Mouse (Mus musculus) testis, adult 2 months (tissue): ENCODE results near the gene Tmprss13.

Experiments
- CTCF ChIP-seq: fragments of 200-500 bp; IDR thresholded peaks from 2 replicates; pipeline ENCODE4 v1.5.1; 2012; ENCODE audit warnings: low read depth, mild to moderate bottlenecking, inconsistent platforms, low read length, moderate library complexity; ENCODE audit not compliant: control insufficient read depth, insufficient read depth, insufficient replicate concordance
- POLR2A ChIP-seq: fragments of 200-500 bp; IDR thresholded peaks from 2 replicates; pipeline ENCODE4 v1.6.1; 2012; ENCODE audit warnings: low read depth, mild to moderate bottlenecking, inconsistent platforms, low read length, moderate library complexity; ENCODE audit not compliant: control insufficient read depth

- TF ChIP-seq CTCF (no peak), POLR2A (no peak)
Observed at GRCm38 (mm10) chr9:45355192-45355591, 36.3 kb downstream of the Tmprss13 start.
